Mouse (Mus musculus): ENCODE results near the gene Gas1.

GRCm38 (mm10) chr13:60124456-60124855, 52.7 kb downstream of the Gas1 start:
- TF ChIP-seq CTCF (IDR thresholded peaks at IDR 0.05; ENCODE audit: low read depth) = no peak
- no peak for TF ChIP-seq EP300 (optimal IDR thresholded peaks at IDR 0.05)

All from stomach, postnatal 0 days (tissue).